Mouse (Mus musculus) c-Kit-positive CD71-positive TER-119-positive erythroid progenitor cells, embryonic 14.5 days (primary cell): ENCODE results near the gene Ereg.

Source experiments
- DNase-seq: peaks from one replicate; pipeline ENCODE4 v3.0.0-alpha.2; 2013; ENCODE audit warnings: low spot score

Ereg gene

GRCm38 (mm10) chr5:91074450-91074950 is at the start of gene Ereg:
TSS of gene Ereg (plus strand) at chr5:91074622.
- no peak for DNase-seq

GRCm38 (mm10) chr5:91027164-91027563 is 47.3 kb upstream of the Ereg start, which contains the start of gene Epgn:
TSS of gene Epgn (plus strand) at chr5:91027464.
- no peak for DNase-seq

GRCm38 (mm10) chr5:91027840-91028239 is 46.6 kb upstream of the Ereg start:
- no peak for DNase-seq

GRCm38 (mm10) chr5:91030629-91031028 is 43.8 kb upstream of the Ereg start:
- no peak for DNase-seq

GRCm38 (mm10) chr5:91035341-91035740 is 39.1 kb upstream of the Ereg start:
- no peak for DNase-seq

- no peak for DNase-seq
Measured at GRCm38 (mm10) chr5:91036628-91037027, 37.8 kb upstream of the Ereg start.

GRCm38 (mm10) chr5:91037756-91038155 is 36.7 kb upstream of the Ereg start:
- DNase-seq = no peak

GRCm38 (mm10) chr5:91038547-91038946 is 35.9 kb upstream of the Ereg start:
- no peak for DNase-seq

- DNase-seq = no peak
Measured at GRCm38 (mm10) chr5:91038963-91039362, 35.5 kb upstream of the Ereg start.

GRCm38 (mm10) chr5:91047987-91048386 is 26.4 kb upstream of the Ereg start:
- no peak for DNase-seq

- no peak for DNase-seq
Measured at GRCm38 (mm10) chr5:91048397-91048796, 26.0 kb upstream of the Ereg start.

GRCm38 (mm10) chr5:91072340-91072739 is 2.1 kb upstream of the Ereg start:
- no peak for DNase-seq

GRCm38 (mm10) chr5:91073626-91074025 is 796 bp upstream of the Ereg start:
- DNase-seq = no peak

- no peak for DNase-seq
Measured at GRCm38 (mm10) chr5:91074026-91074425, 396 bp upstream of the Ereg start.

- DNase-seq = no peak
Measured at GRCm38 (mm10) chr5:91075021-91075420, 599 bp downstream of the Ereg start.

GRCm38 (mm10) chr5:91083016-91083415 is 8.6 kb downstream of the Ereg start:
- no peak for DNase-seq

- DNase-seq = no peak
Measured at GRCm38 (mm10) chr5:91085291-91085690, 10.9 kb downstream of the Ereg start.

- DNase-seq = no peak
Measured at GRCm38 (mm10) chr5:91090301-91090700, 15.9 kb downstream of the Ereg start.

- no peak for DNase-seq
Measured at GRCm38 (mm10) chr5:91097911-91098614, 23.6 kb downstream of the Ereg start.

GRCm38 (mm10) chr5:91101742-91102141 is 27.3 kb downstream of the Ereg start:
- DNase-seq = no peak

GRCm38 (mm10) chr5:91103943-91104665 is 29.7 kb downstream of the Ereg start:
- DNase-seq = no peak

GRCm38 (mm10) chr5:91106248-91106647 is 31.8 kb downstream of the Ereg start:
- DNase-seq = no peak

GRCm38 (mm10) chr5:91110023-91110670 is 35.7 kb downstream of the Ereg start:
- DNase-seq = no peak
